Mouse (Mus musculus) thymus, adult 18-20 months (tissue): Measurements from ENCODE around the gene Actl6b.

ENCODE experiments used
- DNase-seq, 2 experiments: peaks; one replicate each; pipeline ENCODE4 v3.0.0; 2022; ENCODE audit warnings: mixed read lengths in 2 of 2

Gene Actl6b

GRCm38 (mm10) chr5:137553411-137553837 is at the start of gene Actl6b:
Gene Actl6b (plus strand): TSS chr5:137553517.
- DNase-seq, result peak in 1 of 2 experiments; percentile 26

DNA sequence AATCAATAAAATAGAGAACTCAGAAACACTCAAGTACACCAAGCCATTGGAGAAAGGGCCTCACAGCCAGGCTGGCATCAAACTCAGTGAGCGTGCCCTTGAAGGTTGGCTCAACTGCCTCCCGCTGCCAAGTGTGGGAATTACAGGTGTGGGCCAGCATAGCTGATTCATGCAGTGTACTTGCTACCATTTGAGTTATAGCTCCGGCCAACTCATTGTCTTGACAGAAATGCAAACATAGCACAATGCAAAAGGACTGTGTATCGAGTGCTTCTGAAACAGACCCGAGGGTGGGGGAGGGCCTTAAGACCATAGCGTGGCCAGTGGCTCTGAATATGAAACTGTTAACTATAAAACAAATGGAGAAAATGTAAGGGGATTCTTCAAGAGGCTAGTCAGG is 49.3 kb upstream of the Actl6b start:
- DNase-seq, result no peak

DNA sequence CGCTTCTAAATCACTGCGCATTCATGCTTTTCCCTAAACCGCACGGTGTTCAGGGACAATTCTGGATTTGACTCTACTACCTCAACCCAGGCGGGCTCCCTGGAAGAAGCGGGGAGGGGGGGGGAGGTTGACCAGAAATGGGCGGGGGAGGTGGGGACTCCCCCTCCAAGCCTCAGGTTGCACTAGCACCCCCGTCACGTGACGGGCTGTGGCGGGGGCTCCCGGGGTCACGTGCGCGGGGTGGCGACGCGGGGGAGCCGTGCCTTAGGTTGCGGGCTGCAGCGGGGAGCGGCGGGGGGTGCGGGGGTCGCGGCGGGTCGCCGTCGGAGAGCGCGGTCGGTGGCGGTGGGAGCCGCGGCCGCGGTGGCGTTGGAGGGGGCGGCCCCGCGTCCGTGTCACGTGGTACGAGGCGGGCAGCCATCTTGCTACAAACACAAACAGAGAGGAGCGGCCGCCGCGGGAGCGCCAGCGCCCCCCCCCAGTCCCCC is 43.3 kb upstream of the Actl6b start:
- peak; percentile 66 for DNase-seq

DNA sequence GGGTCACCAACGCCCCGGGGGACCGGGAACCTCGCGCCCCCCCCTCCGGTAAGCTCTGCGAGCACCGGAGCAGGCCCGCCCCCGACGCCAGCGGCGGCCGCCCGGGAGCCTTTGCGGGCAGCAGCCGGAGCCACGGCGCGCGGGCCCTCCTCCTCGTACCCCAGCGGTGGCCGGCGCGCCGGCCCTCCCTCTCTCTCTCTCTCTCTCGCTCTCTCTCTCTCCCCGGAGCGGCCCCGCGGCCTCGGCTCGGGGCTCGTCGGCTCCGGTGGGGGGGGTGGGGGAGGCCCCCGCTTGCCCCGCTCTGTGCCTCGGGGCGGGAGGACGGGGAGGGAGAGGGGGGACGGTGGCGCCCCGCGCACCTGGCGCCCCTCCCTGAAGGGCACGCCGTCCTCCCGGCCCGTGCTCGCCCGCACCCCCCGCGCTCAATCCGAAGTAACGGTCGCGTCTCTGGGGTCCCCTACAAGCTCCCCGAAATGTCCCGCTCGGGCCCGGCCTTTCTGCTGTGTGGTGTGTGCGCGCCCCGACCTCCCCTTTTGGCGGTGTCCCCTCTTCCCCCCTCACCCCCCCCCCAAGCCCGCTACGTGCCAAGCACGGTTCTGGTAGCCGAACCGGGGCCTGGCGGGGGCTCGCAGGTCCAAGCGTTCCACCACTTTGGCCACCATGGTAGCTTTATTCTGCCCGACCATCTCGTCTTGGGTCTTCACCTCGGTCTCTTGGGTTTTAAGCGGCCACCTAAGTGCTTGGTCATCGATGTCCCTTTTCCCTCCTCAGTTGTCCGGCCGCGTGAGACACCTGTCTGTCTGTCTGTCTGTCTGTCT is 42.5 kb upstream of the Actl6b start:
- no peak for DNase-seq

DNA sequence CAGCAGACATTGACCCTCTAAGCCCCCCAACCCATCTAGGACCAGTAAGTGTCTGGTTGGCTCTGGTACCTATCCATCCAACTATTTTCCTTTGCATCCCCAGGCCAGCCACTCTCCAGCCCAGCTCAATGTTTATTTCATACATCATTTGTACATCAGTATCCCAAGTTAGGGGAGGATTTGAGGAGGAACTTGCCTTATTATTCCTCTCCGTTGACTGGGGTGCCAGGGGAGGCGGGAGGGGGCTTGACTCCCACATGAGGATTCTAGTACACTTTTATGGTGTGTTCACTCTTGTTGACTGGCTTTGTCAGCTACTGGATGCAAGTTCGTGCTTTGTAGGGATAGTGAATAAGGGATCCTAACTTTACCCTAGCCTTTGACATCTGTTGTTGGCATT is 41.6 kb upstream of the Actl6b start:
- no peak for DNase-seq

DNA sequence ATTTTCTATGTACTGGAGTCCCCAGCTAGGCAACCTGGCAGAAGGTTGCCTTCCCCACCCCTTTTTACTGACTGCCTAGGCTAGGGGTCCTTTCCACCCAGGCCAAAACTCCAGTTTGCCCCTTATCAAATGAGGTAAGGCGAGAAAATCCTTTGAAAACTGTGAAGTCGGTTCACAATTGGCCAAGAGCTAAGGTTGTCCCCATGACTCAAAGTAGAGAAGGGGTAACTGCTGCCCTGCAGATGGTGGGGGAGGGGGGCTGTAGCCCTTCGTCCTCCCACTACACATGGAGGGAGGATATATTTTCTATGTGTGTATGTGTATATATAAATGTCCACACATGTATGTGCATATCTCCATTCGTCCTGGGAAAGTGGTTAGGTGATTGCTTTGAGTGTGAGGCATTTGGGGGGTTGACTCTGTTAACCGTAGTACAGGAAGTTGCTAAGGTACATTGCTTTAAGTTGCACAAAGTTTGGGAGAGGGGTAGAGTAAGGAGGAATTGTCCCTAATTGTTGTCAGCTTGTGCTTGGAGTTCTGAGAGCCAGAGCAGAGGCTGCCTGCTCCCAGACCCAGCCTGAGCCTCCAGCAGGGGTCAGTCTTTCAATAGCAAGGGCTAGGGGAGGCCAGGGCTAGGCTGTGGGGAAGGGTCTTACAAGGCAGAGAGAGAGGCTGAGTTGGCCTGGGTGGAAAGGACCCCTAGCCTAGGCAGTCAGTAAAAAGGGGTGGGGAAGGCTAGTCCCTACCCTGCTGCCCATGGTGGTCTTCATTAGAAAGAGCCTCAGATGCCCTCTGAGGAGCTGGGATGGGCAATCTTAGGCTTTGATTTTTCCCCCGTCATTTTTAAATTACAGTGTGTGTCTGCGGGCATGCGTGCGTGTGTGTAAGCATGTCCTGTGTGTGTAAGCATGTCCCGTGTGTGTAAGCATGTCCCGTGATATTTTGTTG is 40.2 kb upstream of the Actl6b start:
- DNase-seq, result no peak

DNA sequence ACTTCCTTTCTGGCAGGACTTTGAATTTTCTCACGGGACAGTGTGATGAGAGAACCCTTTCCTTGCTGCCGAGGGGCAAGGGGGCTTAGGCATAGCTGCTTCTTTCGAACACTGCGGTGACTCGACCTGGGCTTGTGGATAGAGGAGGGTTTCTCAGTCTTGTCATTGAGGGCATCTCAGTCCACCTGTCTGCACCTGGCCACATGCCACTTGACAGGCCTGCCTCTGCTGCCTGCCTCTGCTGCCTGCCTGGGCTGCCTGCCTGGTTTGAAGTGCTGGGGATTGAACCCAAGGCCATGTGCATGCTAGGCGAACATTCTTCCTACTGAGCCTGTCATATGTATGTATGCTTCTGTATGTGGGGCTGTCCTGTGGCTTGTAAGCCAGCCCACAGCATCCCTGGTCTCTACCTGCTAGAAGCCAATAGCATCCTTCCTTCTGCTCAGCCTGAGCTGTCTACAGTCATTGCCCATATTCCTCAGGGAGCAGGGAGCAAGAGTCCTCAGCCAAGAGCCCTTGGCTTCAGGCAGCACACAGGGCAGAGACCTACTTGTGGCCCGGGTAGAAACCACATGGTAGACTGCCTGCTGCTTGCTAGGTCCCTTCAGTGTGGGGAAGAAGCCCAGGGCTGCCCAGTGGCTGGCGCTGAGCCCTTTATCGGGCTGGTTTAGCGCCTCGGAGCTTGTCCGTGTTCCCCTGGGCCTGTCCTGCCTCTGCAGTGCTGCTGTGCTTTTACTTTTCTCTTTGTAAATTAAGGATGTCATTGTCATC is 39.2 kb upstream of the Actl6b start:
- no peak for DNase-seq

DNA sequence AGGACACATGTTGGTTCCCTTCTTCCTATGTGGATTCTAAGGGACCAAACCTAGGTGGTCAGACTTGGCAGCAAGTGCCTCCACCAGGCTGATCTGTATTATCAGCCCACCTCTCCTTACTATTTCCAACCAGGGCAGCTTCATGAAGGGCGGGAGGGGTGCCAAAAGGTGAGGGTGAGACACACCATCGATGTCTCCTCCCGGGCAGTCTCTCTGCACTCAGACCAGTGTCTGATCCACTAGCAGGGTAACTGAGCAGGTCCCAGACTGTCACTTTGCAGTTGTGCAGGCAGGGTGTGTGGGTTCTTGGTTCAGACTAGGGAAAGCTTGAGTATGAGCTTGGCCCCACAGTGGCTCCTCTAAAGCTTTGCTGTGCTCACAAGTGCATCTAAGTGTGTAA is 38.5 kb upstream of the Actl6b start:
- DNase-seq, result no peak

- DNase-seq, result no peak
Measured at GRCm38 (mm10) chr5:137518436-137518835, 34.9 kb upstream of the Actl6b start, which contains the start of gene Gigyf1. Gene Gigyf1 (plus strand): TSS chr5:137518548.

- DNase-seq, result no peak
Measured at GRCm38 (mm10) chr5:137519691-137520550, 33.4 kb upstream of the Actl6b start.

- DNase-seq, result no peak
Measured at GRCm38 (mm10) chr5:137521861-137522260, 31.5 kb upstream of the Actl6b start.

DNA sequence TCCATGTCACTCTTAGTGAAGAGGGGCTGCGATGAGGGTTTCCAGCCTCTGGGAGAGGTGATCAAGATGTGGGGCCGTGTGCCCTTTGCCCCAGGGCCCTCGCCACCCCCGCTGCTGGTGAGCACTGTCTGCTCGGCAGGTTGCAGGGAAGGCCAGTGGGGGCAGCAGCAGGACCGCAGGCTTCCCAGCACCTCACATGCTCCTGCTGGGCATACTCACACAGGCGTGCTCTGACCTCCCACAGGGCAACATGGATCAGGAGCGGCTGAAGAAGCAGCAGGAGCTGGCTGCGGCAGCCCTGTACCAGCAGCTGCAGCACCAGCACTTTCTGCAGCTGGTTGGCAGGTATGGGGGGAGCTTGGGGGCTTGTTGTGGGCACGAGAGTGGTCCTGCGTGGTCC is 30.6 kb upstream of the Actl6b start:
- no peak for DNase-seq

DNA sequence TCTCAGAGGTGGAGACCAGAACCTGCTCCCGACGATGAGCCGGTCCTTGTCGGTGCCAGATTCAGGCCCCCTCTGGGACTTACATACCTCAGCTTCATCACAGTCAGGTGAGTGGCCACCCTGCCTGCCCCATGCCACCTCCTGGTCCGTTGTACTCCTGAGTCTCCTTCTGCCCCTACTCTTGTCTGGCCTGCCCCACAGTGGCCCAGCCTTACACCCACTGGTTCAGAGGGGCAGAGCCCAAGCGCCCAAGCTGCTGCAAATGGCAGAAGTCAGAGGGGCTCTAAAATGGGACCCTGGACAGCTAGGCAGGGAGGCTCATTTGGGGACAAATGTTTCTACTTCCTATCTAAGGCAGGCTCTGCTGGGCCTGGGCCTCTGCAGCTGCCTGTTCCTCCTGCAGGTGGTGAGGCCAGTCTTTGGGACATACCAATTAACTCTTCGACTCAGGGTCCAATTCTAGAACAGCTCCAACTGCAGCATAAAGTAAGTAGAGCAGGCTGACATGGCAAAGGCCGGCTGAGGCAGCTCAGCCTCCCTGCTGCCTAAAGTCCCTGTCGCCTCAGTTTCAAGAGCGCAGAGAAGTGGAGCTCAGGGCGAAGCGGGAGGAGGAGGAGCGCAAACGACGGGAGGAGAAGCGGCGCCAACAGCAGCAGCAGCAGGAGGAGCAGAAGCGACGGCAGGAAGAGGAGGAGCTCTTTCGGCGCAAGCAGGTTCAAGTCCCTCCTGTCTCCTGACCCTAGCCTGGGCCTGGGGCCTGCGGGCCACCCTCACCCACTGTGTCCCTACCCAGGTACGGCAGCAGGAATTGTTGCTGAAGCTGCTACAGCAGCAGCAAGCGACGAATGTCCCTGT is 29.7 kb upstream of the Actl6b start:
- no peak for DNase-seq

DNA sequence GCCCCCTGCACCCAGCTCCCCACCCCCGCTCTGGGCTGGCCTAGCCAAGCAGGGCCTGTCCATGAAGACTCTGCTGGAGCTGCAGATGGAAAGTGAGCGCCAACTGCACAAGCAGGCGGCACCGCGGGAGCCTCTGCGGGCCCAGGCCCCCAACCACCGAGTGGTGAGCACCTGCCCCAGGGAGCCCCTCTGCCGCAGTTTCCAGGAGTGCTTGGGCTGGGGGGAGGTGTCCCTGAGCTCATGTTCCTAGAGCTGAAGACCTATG is 29.1 kb upstream of the Actl6b start:
- DNase-seq, result no peak

DNA sequence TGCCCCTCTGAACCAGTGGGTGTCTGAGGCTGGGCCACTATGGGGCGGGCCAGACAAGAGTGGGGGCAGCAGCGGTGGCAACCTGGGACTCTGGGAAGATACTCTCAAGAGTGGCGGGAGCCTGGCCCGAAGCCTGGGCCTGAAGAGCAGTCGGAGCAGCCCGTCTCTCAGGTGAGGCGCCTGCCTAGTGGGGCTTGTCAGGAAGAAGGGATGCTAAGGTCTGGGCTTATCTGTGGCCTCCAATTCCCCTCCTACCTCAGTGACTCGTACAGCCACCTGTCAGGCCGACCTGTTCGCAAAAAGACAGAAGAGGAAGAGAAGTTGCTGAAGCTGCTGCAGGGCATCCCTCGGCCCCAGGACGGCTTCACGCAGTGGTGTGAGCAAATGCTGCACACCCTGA is 28.6 kb upstream of the Actl6b start:
- no peak for DNase-seq

DNA sequence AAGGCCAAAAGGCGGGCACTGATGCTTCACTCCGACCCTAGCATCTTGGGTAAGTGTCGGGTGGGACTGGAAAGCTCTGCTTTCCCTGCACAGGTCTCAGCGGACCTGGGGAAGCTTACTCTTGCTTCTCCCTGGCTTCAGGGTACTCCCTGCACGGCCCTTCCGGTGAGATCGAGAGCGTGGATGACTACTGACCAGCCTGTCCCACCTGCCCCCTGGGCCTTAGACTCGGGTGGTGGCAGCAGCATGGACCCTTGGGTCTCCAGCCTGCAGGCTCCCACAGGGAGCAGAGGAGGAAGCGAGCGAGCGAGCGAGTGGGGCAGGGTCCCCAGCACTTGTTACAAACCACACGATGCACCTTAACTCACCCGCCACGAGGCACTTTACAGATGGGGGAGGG is 27.8 kb upstream of the Actl6b start:
- no peak for DNase-seq

- no peak for DNase-seq
Measured at GRCm38 (mm10) chr5:137526192-137526936, 27.0 kb upstream of the Actl6b start.

GRCm38 (mm10) chr5:137527413-137527812 is 25.9 kb upstream of the Actl6b start:
- no peak for DNase-seq

DNA sequence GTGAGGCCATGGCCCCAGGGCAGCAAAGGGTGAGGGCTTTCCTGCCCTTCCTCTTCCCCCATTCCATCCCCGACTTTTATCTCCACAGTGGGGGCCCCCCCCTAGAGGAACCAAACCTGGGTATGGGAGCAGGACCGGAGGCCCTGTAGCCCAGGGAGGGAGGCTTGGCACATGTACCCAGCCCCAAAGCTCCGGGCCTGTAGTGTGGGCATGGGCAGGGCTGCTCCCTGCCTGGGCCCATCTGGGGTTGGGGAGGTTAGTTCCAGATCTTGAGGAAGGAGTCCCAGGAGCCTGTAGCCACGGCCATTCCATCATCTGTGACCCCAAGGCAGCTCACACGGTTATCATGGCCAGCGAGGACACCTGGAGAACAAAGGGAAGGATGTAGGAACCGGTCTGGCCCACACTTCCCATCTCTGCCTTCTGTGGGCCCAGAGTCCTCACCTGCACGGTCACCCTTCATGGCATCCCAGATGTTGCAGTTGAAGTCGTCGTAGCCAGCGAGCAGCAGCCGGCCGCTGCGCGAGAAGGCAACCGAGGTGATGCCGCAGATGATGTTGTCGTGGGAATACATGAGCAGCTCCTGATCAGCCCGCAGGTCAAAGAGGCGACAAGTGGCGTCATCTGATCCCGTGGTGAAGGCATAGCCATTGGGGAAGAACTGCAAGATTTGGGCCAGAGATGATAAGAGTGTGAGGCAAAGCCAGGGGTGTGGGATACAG is 24.9 kb upstream of the Actl6b start:
- DNase-seq, result no peak
